Mouse (Mus musculus): ENCODE results near the gene Naaladl2. TPM values are rescaled to one million over a fixed set of nuclear protein-coding genes. Genes with fewer than 3 reads are reported as not detected.

Gene Naaladl2
- polyA plus RNA-seq (2012; rRNA removed): 0.22 and 0.38 TPM in 2 replicates

DNA sequence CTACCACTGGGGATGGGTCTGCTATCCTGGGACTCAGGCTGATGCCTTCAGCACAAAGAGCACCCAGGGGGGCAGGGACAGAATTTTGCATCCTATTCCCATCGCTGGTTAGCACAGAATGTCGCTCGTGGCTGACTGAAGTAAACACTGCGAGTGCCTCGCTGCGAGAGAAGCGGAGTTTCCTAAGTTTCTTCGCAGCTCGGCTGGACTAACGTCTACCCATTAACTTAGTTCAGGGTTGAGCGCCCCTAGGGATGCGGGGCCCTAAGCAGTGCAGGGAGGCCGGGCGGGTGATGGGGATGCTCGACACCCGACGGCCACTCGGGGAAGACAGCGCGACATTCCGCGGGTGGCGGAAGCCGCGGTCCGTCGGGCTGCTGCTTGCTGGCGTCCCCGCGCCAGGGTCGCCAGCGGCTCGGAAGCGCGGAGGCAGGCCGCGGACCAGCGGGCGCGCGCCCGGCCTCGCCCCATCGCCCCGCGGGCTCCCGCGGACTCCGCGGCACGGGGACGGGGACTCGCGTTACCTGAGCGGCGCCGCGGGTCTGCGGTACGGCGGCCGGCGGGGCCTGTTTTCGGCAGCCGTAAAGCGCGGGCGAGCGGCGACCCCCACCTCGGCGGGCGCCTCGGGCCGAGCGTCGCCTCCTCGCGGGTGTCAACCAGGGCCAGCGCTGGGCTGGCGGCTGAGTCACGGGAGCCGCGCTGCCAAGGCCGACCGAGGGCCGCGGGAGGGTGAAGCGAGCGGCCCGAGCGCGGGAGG is at the start of gene Naaladl2:
Gene Naaladl2 (minus strand): TSS at position 707 of the 757 bp plus-strand sequence.
- peak; percentile 17 for DNase-seq
- H3K4me1 ChIP-seq (ENCODE audit: control insufficient read depth, insufficient read depth, low read length): no peaks in the 10 kb centered on the region
- no peaks in the 10 kb centered on the region for H3K36me3 ChIP-seq (ENCODE audit: control insufficient read depth, insufficient read depth, low read length)
- H3K27me3 ChIP-seq (replicated peaks; ENCODE audit: control insufficient read depth, insufficient read depth, low read length): no peaks in the 10 kb centered on the region
- no peak within 1 kb of the TSS for H3K27ac ChIP-seq (ENCODE audit: insufficient read depth, low read depth, low read length)
- TF ChIP-seq POLR2A (IDR thresholded peaks at IDR 0.05; ENCODE audit: low read depth, low read length): no peak
- no peak for TF ChIP-seq CTCF (conservative IDR thresholded peaks at IDR 0.05; ENCODE audit: insufficient read depth, insufficient read length, low read depth, low read length)
- H3K4me3 ChIP-seq (ENCODE audit: insufficient read depth, low read depth, low read length): peak within 1 kb of the TSS; percentile 59
- WGBS: under 1% methylated on average over 93 of the region's 93 CpGs

DNA sequence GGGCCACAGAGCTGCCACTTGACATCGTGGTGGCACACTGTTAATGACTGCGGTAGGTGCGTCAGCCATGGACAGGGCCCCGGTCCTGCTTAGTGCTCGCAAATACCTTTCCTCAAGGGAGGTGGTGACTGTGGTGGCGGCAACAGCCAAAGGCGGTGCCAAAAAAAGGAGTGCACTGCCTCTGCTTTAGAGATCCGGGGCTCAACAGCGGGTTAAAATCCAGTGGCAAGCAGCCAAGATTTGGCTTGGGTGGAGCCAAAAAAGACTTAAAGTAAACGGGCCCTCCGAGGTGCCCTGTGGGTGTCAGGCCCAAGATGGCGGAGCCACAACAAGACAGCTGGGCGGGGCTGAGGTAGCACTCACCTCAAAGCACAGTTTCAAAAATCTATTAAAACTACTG is 7.7 kb upstream of the Naaladl2 start:
- WGBS: 95% methylated on average over 13 of the region's 13 CpGs
- Histone ChIP-seq H3K27me3 (replicated peaks; ENCODE audit: control insufficient read depth, insufficient read depth, low read length) (no peaks in the 10 kb centered on the region; the same call in 1 of the 2 replicates), H3K27ac (ENCODE audit: insufficient read depth, low read depth, low read length) (no peak overlapping the region), H3K36me3 (ENCODE audit: control insufficient read depth, insufficient read depth, low read length) (no peaks in the 10 kb centered on the region), H3K4me3 (ENCODE audit: insufficient read depth, low read depth, low read length) (no peak overlapping the region), H3K4me1 (ENCODE audit: control insufficient read depth, insufficient read depth, low read length) (no peaks in the 10 kb centered on the region)
- no peak for DNase-seq
- TF ChIP-seq CTCF (conservative IDR thresholded peaks at IDR 0.05; ENCODE audit: insufficient read depth, insufficient read length, low read depth, low read length) (no peak), POLR2A (IDR thresholded peaks at IDR 0.05; ENCODE audit: low read depth, low read length) (no peak)

DNA sequence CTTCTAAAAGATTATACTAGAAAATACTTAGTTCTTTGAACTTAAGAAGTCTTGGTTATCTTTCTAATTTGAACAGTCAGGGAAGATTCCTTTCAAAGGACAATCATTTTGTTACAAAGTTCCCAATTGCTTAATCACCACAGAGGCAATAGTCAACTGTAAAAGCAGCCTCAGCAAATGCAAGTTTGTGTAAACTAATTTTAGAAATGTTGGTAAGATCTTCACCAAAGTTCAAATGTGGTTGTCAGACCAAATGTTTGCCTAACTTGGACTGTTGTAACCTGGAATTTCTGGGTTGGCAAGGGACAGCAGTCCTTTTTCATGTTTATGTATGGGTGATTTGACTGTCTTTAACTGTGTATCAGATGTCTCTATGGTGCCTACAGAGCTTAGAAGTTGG is 3.2 kb upstream of the Naaladl2 start:
- DNase-seq: no peak
- TF ChIP-seq CTCF (conservative IDR thresholded peaks at IDR 0.05; ENCODE audit: insufficient read depth, insufficient read length, low read depth, low read length) (no peak), POLR2A (IDR thresholded peaks at IDR 0.05; ENCODE audit: low read depth, low read length) (no peak)
- H3K27ac ChIP-seq (ENCODE audit: insufficient read depth, low read depth, low read length): no peak overlapping the region
- H3K4me1 ChIP-seq (ENCODE audit: control insufficient read depth, insufficient read depth, low read length): no peaks in the 10 kb centered on the region
- no peaks in the 10 kb centered on the region for H3K27me3 ChIP-seq (replicated peaks; ENCODE audit: control insufficient read depth, insufficient read depth, low read length)
- no peak overlapping the region for H3K4me3 ChIP-seq (ENCODE audit: insufficient read depth, low read depth, low read length)
- no peaks in the 10 kb centered on the region for H3K36me3 ChIP-seq (ENCODE audit: control insufficient read depth, insufficient read depth, low read length)

DNA sequence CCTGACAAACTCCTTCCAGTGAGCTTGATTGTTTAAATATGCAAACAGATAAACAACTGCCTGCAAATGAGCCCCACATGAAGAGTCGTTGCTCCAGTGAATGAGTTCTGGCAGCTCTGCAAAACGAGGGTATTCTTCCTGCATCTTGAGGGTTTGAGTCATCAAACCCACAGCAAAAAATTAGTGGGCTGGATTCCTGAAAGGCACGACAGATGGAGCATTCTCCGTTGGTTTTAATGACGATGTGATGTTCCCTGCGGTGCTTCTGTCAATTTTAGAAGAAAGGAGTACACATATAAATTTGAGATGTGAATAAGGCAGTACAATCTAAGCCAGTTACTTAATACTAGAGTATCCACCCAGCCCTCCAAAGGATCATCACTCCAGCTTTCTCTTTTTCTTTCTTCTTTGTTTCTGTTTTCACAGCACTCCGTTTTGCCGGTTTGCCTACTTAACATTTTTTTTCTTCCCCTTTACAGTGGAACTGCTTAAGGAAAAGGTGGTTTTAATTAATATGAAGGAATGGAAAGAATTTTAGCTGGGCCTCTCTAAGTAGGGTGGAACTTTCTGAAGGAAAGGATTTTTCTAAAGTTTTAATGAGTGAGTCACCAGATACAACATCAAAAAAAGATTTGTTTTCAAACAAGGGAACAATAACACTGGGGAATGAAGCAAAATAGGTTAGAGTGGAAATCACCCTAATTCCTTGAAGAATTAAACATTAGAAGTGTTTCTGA is 1.1 kb upstream of the Naaladl2 start:
- TF ChIP-seq CTCF (conservative IDR thresholded peaks at IDR 0.05; ENCODE audit: insufficient read depth, insufficient read length, low read depth, low read length) (no peak), POLR2A (IDR thresholded peaks at IDR 0.05; ENCODE audit: low read depth, low read length) (no peak)
- no peaks in the 10 kb centered on the region for H3K27me3 ChIP-seq (replicated peaks; ENCODE audit: control insufficient read depth, insufficient read depth, low read length)
- 34% methylated on average over 8 of the region's 8 CpGs for WGBS
- H3K27ac ChIP-seq (ENCODE audit: insufficient read depth, low read depth, low read length): no peak overlapping the region
- H3K36me3 ChIP-seq (ENCODE audit: control insufficient read depth, insufficient read depth, low read length): no peaks in the 10 kb centered on the region
- H3K4me1 ChIP-seq (ENCODE audit: control insufficient read depth, insufficient read depth, low read length): no peaks in the 10 kb centered on the region
- no peak overlapping the region for H3K4me3 ChIP-seq (ENCODE audit: insufficient read depth, low read depth, low read length)
- no peak for DNase-seq

DNA sequence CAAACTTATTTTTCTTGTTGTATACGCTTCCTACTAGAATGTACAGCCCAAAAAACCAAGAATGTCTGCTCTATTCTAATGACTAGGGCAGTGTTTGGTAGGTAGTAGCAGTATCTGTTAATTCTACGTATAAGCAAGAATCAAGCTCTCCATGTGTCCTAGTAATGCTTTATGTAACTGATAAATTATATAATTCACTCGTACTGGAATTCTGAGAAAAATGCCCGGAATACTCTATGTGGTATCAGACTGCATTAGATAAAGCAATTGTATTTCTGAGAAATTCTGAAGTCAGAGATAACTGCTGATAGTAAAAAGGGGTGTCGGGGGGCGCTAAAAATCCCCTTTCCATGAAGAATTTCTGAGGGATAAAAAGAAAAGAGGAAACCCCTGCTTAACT is 950 bp downstream of the Naaladl2 start:
- Histone ChIP-seq H3K27me3 (replicated peaks; ENCODE audit: control insufficient read depth, insufficient read depth, low read length) (no peaks in the 10 kb centered on the region), H3K4me3 (ENCODE audit: insufficient read depth, low read depth, low read length) (no peak overlapping the region; the same call in 1 of the 2 replicates), H3K4me1 (ENCODE audit: control insufficient read depth, insufficient read depth, low read length) (no peaks in the 10 kb centered on the region), H3K36me3 (ENCODE audit: control insufficient read depth, insufficient read depth, low read length) (no peaks in the 10 kb centered on the region), H3K27ac (ENCODE audit: insufficient read depth, low read depth, low read length) (no peak overlapping the region)
- WGBS: 54% methylated on average over 6 of the region's 6 CpGs
- no peak for TF ChIP-seq POLR2A (IDR thresholded peaks at IDR 0.05; ENCODE audit: low read depth, low read length)
- no peak for TF ChIP-seq CTCF (conservative IDR thresholded peaks at IDR 0.05; ENCODE audit: insufficient read depth, insufficient read length, low read depth, low read length)
- DNase-seq: no peak

DNA sequence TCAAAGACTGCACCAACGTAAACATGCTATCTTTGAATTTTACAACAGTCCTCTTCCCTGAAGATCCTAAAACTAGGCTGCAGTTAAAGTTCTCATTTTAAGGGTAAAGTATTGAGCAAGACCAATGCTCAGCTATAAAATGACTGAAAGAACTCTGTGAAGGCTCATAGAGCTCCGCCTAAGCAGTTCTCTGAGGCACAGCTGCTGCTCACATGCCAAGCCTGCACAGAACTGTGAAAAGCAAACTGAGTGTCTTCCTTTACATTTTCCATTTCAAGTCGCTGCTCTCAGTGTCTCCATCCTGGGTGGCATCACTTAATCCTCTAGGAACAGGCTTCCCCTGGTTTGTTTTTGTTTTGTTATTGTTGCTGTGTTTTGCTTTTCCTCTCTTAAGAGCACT is 12.2 kb downstream of the Naaladl2 start:
- WGBS: 23% methylated on average over 3 of the region's 3 CpGs
- TF ChIP-seq CTCF (conservative IDR thresholded peaks at IDR 0.05; ENCODE audit: insufficient read depth, insufficient read length, low read depth, low read length): no peak
- no peak for TF ChIP-seq POLR2A (IDR thresholded peaks at IDR 0.05; ENCODE audit: low read depth, low read length)

DNA sequence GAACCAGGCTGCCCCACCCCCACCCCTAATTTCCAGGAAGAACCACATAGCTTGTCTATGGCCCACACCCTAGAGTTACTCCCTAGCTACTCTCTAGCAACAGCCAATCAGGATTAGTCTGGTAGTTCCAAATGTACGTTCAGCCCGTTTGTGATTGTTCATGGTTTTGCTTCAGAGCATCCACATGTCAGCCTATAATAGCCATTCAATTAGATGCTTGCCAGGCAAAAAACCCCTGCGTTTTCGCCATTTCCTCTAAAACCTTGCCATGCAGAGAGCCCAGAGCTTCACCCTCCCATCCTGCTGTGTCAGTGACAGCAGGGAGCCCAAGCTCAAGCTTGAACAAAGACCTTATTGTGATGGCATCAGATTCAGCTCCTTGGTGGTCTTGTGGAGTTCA is 16.2 kb downstream of the Naaladl2 start:
- H3K27ac ChIP-seq (ENCODE audit: insufficient read depth, low read depth, low read length): no peak overlapping the region
- TF ChIP-seq POLR2A (IDR thresholded peaks at IDR 0.05; ENCODE audit: low read depth, low read length) (no peak), CTCF (conservative IDR thresholded peaks at IDR 0.05; ENCODE audit: insufficient read depth, insufficient read length, low read depth, low read length) (no peak)
- no peaks in the 10 kb centered on the region for H3K4me1 ChIP-seq (ENCODE audit: control insufficient read depth, insufficient read depth, low read length)
- DNase-seq: no peak
- 53% methylated on average over 4 of the region's 4 CpGs for WGBS
- H3K27me3 ChIP-seq (replicated peaks; ENCODE audit: control insufficient read depth, insufficient read depth, low read length): no peaks in the 10 kb centered on the region
- H3K36me3 ChIP-seq (ENCODE audit: control insufficient read depth, insufficient read depth, low read length): no peaks in the 10 kb centered on the region
- no peak overlapping the region for H3K4me3 ChIP-seq (ENCODE audit: insufficient read depth, low read depth, low read length)

More for the DNA sequence above, 12.2 kb downstream of the Naaladl2 start:
- no peak overlapping the region for H3K4me3 ChIP-seq (ENCODE audit: insufficient read depth, low read depth, low read length)
- no peaks in the 10 kb centered on the region for H3K27me3 ChIP-seq (replicated peaks; ENCODE audit: control insufficient read depth, insufficient read depth, low read length)
- H3K4me1 ChIP-seq (ENCODE audit: control insufficient read depth, insufficient read depth, low read length): no peaks in the 10 kb centered on the region
- no peak for DNase-seq
- H3K36me3 ChIP-seq (ENCODE audit: control insufficient read depth, insufficient read depth, low read length): no peaks in the 10 kb centered on the region
- H3K27ac ChIP-seq (ENCODE audit: insufficient read depth, low read depth, low read length): no peak overlapping the region

Measured in kidney, adult 2 months (tissue).